Comparison of ENCODE assay signal across 8 mouse cellular contexts in genomic region chrX:36989752-36990404, GRCm38 (mm10). TPM values are rescaled to one million over a fixed set of nuclear protein-coding genes. Genes with fewer than 3 reads are reported as not detected.
DNase-seq lines count a peak whose midpoint lies in the region; ATAC-seq lines count a peak whose summit lies in the region.

No protein-coding gene starts in this region.

- ATAC-seq in frontal cortex, adult (ENCODE audit: low TSS enrichment): peak; percentile 38
- peak; percentile 39 for ATAC-seq in hindbrain, embryonic 15.5 days (ENCODE audit: low FRiP score, low read depth)
- ATAC-seq in midbrain, embryonic 15.5 days (replicated peaks): peak; percentile 86

- H3K27ac ChIP-seq in hindbrain, embryonic 15.5 days (replicated peaks): peak overlapping the region; percentile 84
- H3K27ac ChIP-seq in midbrain, embryonic 15.5 days: peak overlapping the region; percentile 86

- DNase-seq in frontal cortex, postnatal 10 days (ENCODE audit: low spot score in 2 of 2): no peak
- DNase-seq in spleen, postnatal 36 days (ENCODE audit: low spot score in 2 of 2): peak; percentile 11 to 19
- no peak for DNase-seq in spleen, postnatal 14 days (ENCODE audit: low spot score in 2 of 2)
- DNase-seq in left cerebral cortex, postnatal 14 days (ENCODE audit: low spot score in 2 of 2): no peak
- no peak for DNase-seq in right cerebral cortex, postnatal 4 days

- H3K4me3 ChIP-seq in hindbrain, embryonic 15.5 days: peak overlapping the region; percentile 65
- H3K4me3 ChIP-seq in midbrain, embryonic 15.5 days: peak overlapping the region; percentile 69

- intact Hi-C loops in left cerebral cortex, postnatal 14 days (cut with DNase I): no loop called here

- H3K9me3 ChIP-seq in hindbrain, embryonic 15.5 days: no peaks in the 10 kb centered on the region
- H3K9me3 ChIP-seq in midbrain, embryonic 15.5 days: no peaks in the 10 kb centered on the region

- H3K36me3 ChIP-seq in hindbrain, embryonic 15.5 days: no peaks in the 10 kb centered on the region
- H3K36me3 ChIP-seq in midbrain, embryonic 15.5 days (replicated peaks): no peaks in the 10 kb centered on the region

- H3K9ac ChIP-seq in hindbrain, embryonic 15.5 days: peak overlapping the region; percentile 62
- peak overlapping the region; percentile 65 for H3K9ac ChIP-seq in midbrain, embryonic 15.5 days

- H3K4me2 ChIP-seq in hindbrain, embryonic 15.5 days: peak overlapping the region; percentile 58
- H3K4me2 ChIP-seq in midbrain, embryonic 15.5 days: peak overlapping the region; percentile 57

- H3K4me1 ChIP-seq in hindbrain, embryonic 15.5 days (replicated peaks): peaks cover 13% of the 10 kb centered on the region
- H3K4me1 ChIP-seq in midbrain, embryonic 15.5 days: peaks cover 15% of the 10 kb centered on the region; the same call in 1 of the 2 replicates

- 27% methylated on average over 7 of the region's 11 CpGs for WGBS in hindbrain, embryonic 15.5 days
- WGBS in midbrain, embryonic 15.5 days: 27% methylated on average over 7 of the region's 11 CpGs

- no peaks in the 10 kb centered on the region for H3K27me3 ChIP-seq in hindbrain, embryonic 15.5 days
- no peaks in the 10 kb centered on the region for H3K27me3 ChIP-seq in midbrain, embryonic 15.5 days (replicated peaks)

RNA-seq across cellular contexts. Expression of gene Sept6, which starts 1.7 kb away (rescaled TPM):
- 68.8 and 73.5 TPM in 2 replicates for polyA plus RNA-seq in hindbrain, embryonic 15.5 days (2015; fragmentation: Nextera tagmentation; extraction: Ambion mirVana)
- polyA plus RNA-seq in midbrain, embryonic 15.5 days (2015; fragmentation: Nextera tagmentation; extraction: Ambion mirVana): 76.1 and 77.6 TPM in 2 replicates
- total RNA-seq in left cerebral cortex, postnatal 14 days (2021): 10 to 100 TPM; 72.5 to 75.0 TPM

RNA-seq across cellular contexts. Expression of gene Sowahd, which starts 58.8 kb away (rescaled TPM):
- not detected in 2 replicates for polyA plus RNA-seq in hindbrain, embryonic 15.5 days (2015; fragmentation: Nextera tagmentation; extraction: Ambion mirVana)
- not detected in 2 replicates for polyA plus RNA-seq in midbrain, embryonic 15.5 days (2015; fragmentation: Nextera tagmentation; extraction: Ambion mirVana)
- not detected for total RNA-seq in left cerebral cortex, postnatal 14 days (2021)

Comparison
In these comparisons a context has a peak if more than half of its experiments do, and no peak if none do; other contexts are left out.
1. DNase-seq: peak in spleen, postnatal 36 days (2 of 2); none in frontal cortex, postnatal 10 days (0 of 2), spleen, postnatal 14 days (0 of 2), left cerebral cortex, postnatal 14 days (0 of 2) and right cerebral cortex, postnatal 4 days (single experiment).
2. Peak in every context shown above with its lines, with median percentiles within 50 percentile points of each other: ATAC-seq.